Mouse (Mus musculus) kidney, adult 2 months (tissue): ENCODE results near the gene Hcn3.

Experiments
- CTCF ChIP-seq: fragments of 200-500 bp; conservative IDR thresholded peaks from 2 replicates; pipeline ENCODE4 v1.5.1; 2011; ENCODE audit warnings: low read depth, mild to moderate bottlenecking, control low read depth, low read length, moderate library complexity, mixed read lengths; ENCODE audit not compliant: insufficient read depth, insufficient read length
- POLR2A ChIP-seq: fragments of 200-500 bp; IDR thresholded peaks from one replicate; pipeline ENCODE4 v1.6.1; 2011; ENCODE audit warnings: low read depth, low read length, control low read depth

GRCm38 (mm10) chr3:89206695-89207094, 46.7 kb upstream of the Hcn3 start:
- TF ChIP-seq CTCF, result no peak
- no peak for TF ChIP-seq POLR2A
